Mouse (Mus musculus) adrenal gland, postnatal 10 days (tissue): ENCODE results near the gene Usp4. TPM values are rescaled to one million over a fixed set of nuclear protein-coding genes. Genes with fewer than 3 reads are reported as not detected.
A peak's percentile ranks its signal among the peaks of the same experiment; 100 is the strongest.

ENCODE experiments used
- DNase-seq: peaks from one replicate; pipeline ENCODE4 v3.0.0; 2021; ENCODE audit warnings: mixed read lengths
- total RNA-seq, 2 experiments: library from RNA; stranded (reverse); gene quantifications; 2 replicates each; pipeline ENCODE4 v1.2.3; 2021

Usp4 gene
- total RNA-seq, 2 experiments from 2014 or later, result 101 to 111 TPM

GRCm38 (mm10) chr9:108411381-108411942, 63.8 kb downstream of the Usp4 start:
- DNase-seq, result no peak

GRCm38 (mm10) chr9:108412221-108412620, 64.6 kb downstream of the Usp4 start:
- peak; percentile 59 for DNase-seq

GRCm38 (mm10) chr9:108428384-108428783, 80.7 kb downstream of the Usp4 start, which contains the start of gene Ccdc36:
Ccdc36 (minus strand) TSS chr9:108428484.
- no peak for DNase-seq

DNA sequence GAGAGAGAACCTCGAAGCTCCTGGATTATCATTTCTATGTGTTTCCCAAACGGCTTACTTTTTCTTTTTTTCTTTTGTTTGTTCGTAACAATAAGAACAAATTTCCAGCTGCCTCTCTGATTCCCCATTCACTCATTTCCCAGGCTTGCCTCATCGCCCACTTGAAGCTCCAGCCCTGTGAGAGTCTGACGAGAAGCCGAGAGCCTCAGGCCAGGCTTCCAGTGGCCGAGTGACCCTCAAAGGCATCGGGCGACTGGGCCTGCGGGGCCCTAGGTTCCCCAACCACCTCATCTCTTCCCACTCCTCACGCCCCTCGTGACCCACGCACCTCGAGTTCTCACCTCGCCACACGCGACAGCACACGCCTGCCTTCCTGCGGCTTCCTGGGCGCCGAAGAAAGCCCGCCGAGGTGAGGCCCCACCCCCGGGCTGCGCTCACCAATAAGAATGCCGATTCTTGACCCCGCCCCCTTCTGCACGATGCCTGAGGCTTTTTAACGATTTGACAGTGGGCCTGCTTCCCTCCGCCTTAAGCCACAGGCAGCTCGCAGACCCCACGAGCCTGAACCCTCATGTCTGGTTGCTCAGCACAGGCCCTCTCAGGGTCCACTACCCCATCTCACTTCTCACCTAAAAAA, 83.9 kb downstream of the Usp4 start:
- no peak for DNase-seq

DNA sequence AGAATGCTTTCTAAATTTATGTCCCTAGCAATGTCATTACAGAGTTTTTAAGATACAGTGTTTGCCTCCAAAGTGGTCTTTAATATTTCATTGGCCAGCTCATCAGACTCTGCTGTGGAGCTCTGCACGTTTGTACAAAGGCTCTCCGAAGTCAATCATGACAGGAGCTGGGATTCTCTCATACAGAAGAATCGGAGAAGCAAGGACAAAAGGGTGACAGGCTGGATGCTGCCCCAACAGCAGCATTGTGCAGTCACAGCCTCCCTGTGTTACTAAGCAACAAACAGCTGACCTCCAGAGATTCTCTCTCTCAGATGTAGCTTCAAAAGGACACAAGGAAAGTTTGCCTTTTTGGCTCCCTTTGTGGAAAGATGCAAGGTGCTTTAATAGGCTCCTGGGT, 88.5 kb downstream of the Usp4 start, which contains the start of gene BC048562:
TSS of gene BC048562 (plus strand) at position 301 of the 400 bp plus-strand sequence.
- no peak for DNase-seq

- DNase-seq, result no peak
Observed at GRCm38 (mm10) chr9:108439176-108439575, 91.5 kb downstream of the Usp4 start.

- no peak for DNase-seq
Observed at GRCm38 (mm10) chr9:108440485-108440884, 92.8 kb downstream of the Usp4 start.

- DNase-seq, result no peak
Observed at GRCm38 (mm10) chr9:108441236-108441919, 93.7 kb downstream of the Usp4 start.

Other genes with a start within 250 kb of the Usp4 start
- gene Bsn, start 157.5 kb upstream of the Usp4 start, total RNA-seq, result 1 to 10 TPM; 1.7 to 2.7 TPM
- gene Dag1, start 83.9 kb upstream of the Usp4 start, total RNA-seq, result 100 to 1,000 TPM; 168 to 192 TPM
- 10 to 100 TPM; 20.2 to 28.6 TPM for gene Nicn1, start 57.4 kb upstream of the Usp4 start, total RNA-seq
- 10 to 100 TPM in 1 of 2 experiments, 1 to 10 TPM in 1; 9.3 to 14.7 TPM for gene Amt, start 51.0 kb upstream of the Usp4 start, total RNA-seq
- 100 to 1,000 TPM; 352 to 357 TPM for gene Rhoa, start 41.7 kb upstream of the Usp4 start, total RNA-seq
- gene Tcta, start 41.7 kb upstream of the Usp4 start, total RNA-seq, result 10 to 100 TPM; 28.9 to 36.6 TPM
- 100 to 1,000 TPM; 424 to 480 TPM for gene Gpx1, start 8.9 kb upstream of the Usp4 start, total RNA-seq
- gene 1700102P08Rik, start 45.0 kb downstream of the Usp4 start, total RNA-seq, result 1 to 10 TPM in 1 of 2 experiments, under 1 TPM in 1; 0.63 to 1.4 TPM
- not detected for gene Ccdc36, start 80.6 kb downstream of the Usp4 start, total RNA-seq
- gene BC048562, start 88.6 kb downstream of the Usp4 start, total RNA-seq, result not detected
- 10 to 100 TPM; 39.3 to 43.6 TPM for gene Ccdc71, start 112.7 kb downstream of the Usp4 start, total RNA-seq
- gene Klhdc8b, start 113.7 kb downstream of the Usp4 start, total RNA-seq, result 10 to 100 TPM; 25.6 to 34.8 TPM
- 100 to 1,000 TPM; 108 to 131 TPM for gene Lamb2, start 131.9 kb downstream of the Usp4 start, total RNA-seq
- gene Usp19, start 142.7 kb downstream of the Usp4 start, total RNA-seq, result 100 to 1,000 TPM; 124 to 156 TPM
- gene Qars, start 159.9 kb downstream of the Usp4 start, total RNA-seq, result 100 to 1,000 TPM; 137 to 147 TPM
- 100 to 1,000 TPM; 108 to 129 TPM for gene Qrich1, start 169.0 kb downstream of the Usp4 start, total RNA-seq
- 10 to 100 TPM; 80.6 to 83.7 TPM for gene Impdh2, start 212.4 kb downstream of the Usp4 start, total RNA-seq
- 10 to 100 TPM; 64.1 to 68.2 TPM for gene Ndufaf3, start 219.6 kb downstream of the Usp4 start, total RNA-seq
- gene Dalrd3, start 222.0 kb downstream of the Usp4 start, total RNA-seq, result 10 to 100 TPM; 42.3 to 51.9 TPM
- gene Wdr6, start 230.9 kb downstream of the Usp4 start, total RNA-seq, result 100 to 1,000 TPM in 1 of 2 experiments, 10 to 100 TPM in 1; 93.8 to 126 TPM
- 1 to 10 TPM; 6.1 to 9.6 TPM for gene P4htm, start 249.8 kb downstream of the Usp4 start, total RNA-seq